Mouse (Mus musculus): ENCODE data around the gene Pde2a.
"Not testable (repeated sequence)": the region's sequence is repeated elsewhere in the genome, so short reads cannot be mapped to it uniquely, and the experiment has no call there.

Pde2a gene

GRCm38 (mm10) chr7:101509212-101509611 is 87.7 kb downstream of the Pde2a start:
- DNase-seq (ENCODE audit: low read depth, low spot score), result no peak

- no peak for DNase-seq (ENCODE audit: low read depth, low spot score)
These were observed 92.2 kb downstream of the Pde2a start for GRCm38 (mm10) chr7:101513655-101514054.

- DNase-seq (ENCODE audit: low read depth, low spot score), result no peak
These were observed 93.3 kb downstream of the Pde2a start for GRCm38 (mm10) chr7:101514768-101515167.

GRCm38 (mm10) chr7:101515295-101515694 is 93.8 kb downstream of the Pde2a start:
- no peak for DNase-seq (ENCODE audit: low read depth, low spot score)

- DNase-seq (ENCODE audit: low read depth, low spot score), result peak; percentile 63
These were observed 95.0 kb downstream of the Pde2a start for GRCm38 (mm10) chr7:101516460-101516859.

GRCm38 (mm10) chr7:101521696-101522095 is 100.2 kb downstream of the Pde2a start:
- DNase-seq (ENCODE audit: low read depth, low spot score), result no peak

- no peak for DNase-seq (ENCODE audit: low read depth, low spot score)
These were observed 101.7 kb downstream of the Pde2a start for GRCm38 (mm10) chr7:101523205-101523604.

- no peak for DNase-seq (ENCODE audit: low read depth, low spot score)
These were observed 105.0 kb downstream of the Pde2a start for GRCm38 (mm10) chr7:101526484-101526883.

GRCm38 (mm10) chr7:101534428-101534827 is 112.9 kb downstream of the Pde2a start:
- no peak for DNase-seq (ENCODE audit: low read depth, low spot score)

- no peak for DNase-seq (ENCODE audit: low read depth, low spot score)
These were observed 113.6 kb downstream of the Pde2a start for GRCm38 (mm10) chr7:101535102-101535501.

GRCm38 (mm10) chr7:101535517-101535916 is 114.0 kb downstream of the Pde2a start:
- DNase-seq (ENCODE audit: low read depth, low spot score), result no peak

- peak; percentile 23 for DNase-seq (ENCODE audit: low read depth, low spot score)
These were observed 116.0 kb downstream of the Pde2a start for GRCm38 (mm10) chr7:101537541-101537940.

GRCm38 (mm10) chr7:101538141-101538933 is 116.8 kb downstream of the Pde2a start:
- DNase-seq (ENCODE audit: low read depth, low spot score), result peak; percentile 50

GRCm38 (mm10) chr7:101539774-101540173 is 118.3 kb downstream of the Pde2a start:
- DNase-seq (ENCODE audit: low read depth, low spot score), result peak; percentile 21

GRCm38 (mm10) chr7:101540684-101541083 is 119.2 kb downstream of the Pde2a start:
- no peak for DNase-seq (ENCODE audit: low read depth, low spot score)

- DNase-seq (ENCODE audit: low read depth, low spot score), result peak; percentile 84
These were observed 119.6 kb downstream of the Pde2a start for GRCm38 (mm10) chr7:101541132-101541531.

- no peak for DNase-seq (ENCODE audit: low read depth, low spot score)
These were observed 120.2 kb downstream of the Pde2a start for GRCm38 (mm10) chr7:101541734-101542133.

GRCm38 (mm10) chr7:101547651-101548050 is 126.2 kb downstream of the Pde2a start:
- no peak for DNase-seq (ENCODE audit: low read depth, low spot score)

- DNase-seq (ENCODE audit: low read depth, low spot score), result no peak
These were observed 127.8 kb downstream of the Pde2a start for GRCm38 (mm10) chr7:101549266-101549665.

- no peak for DNase-seq (ENCODE audit: low read depth, low spot score)
These were observed 129.4 kb downstream of the Pde2a start for GRCm38 (mm10) chr7:101550686-101551485.

- DNase-seq (ENCODE audit: low read depth, low spot score), result no peak
These were observed 130.0 kb downstream of the Pde2a start for GRCm38 (mm10) chr7:101551530-101551929.

GRCm38 (mm10) chr7:101555473-101555872 is 134.0 kb downstream of the Pde2a start:
- not testable (repeated sequence) for DNase-seq (ENCODE audit: low read depth, low spot score)

- no peak for DNase-seq (ENCODE audit: low read depth, low spot score)
These were observed 135.9 kb downstream of the Pde2a start for GRCm38 (mm10) chr7:101557391-101557790.
